Mouse (Mus musculus) monocyte, adult 2 months (primary cell): ENCODE measurements around the gene Spns2.

Experiments used
- DNase-seq, 2 experiments: peaks; one replicate each; pipeline ENCODE4 v3.0.0; 2022; ENCODE audit warnings: low spot score in 2 of 2, low read depth in 1 of 2

Spns2 gene

DNA sequence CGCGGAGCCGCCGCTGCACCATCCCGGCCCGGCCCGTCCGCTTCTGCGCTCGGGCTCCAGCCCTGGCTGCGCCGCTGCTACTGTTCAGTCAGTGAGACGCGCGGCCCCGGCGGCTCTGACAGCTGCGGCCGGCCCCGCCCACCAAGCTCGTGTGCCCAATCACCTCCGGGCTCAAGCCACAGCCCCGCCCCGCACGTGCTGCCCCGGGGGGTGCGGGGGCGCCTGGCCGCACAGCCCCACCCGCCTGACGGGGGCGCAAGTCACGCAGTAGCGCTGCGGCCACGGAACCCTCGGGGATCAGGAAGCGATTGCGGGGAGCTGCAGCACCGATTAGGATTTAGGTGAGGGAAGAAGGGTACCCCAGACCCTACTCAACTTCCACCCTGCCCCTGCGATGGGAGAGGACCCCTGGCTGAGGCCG lies at the start of gene Spns2:
Gene Spns2, minus strand, starts transcription at position 24 of the 421 bp plus-strand sequence.
- DNase-seq = peak; percentile 20 to 57

DNA sequence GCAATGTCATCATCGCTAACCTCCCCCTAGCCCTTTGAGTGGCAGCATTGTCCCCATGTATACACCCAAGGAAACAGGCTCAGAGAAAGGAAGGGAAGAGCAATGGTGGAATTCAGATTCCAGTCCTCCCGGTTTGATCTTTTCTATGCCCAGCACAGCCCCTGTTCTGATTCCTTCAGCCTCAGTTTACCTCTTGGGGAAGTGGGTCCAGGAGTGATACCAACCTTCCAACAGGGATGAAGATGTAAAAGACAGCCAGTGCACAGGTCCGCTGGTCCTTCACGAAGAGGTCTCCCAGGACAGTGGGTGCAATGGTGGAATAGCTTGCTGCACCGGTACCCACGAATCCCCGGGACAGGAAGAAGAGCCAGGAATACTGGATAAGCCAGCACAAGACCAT lies 49.1 kb upstream of the Spns2 start:
- no peak for DNase-seq

DNA sequence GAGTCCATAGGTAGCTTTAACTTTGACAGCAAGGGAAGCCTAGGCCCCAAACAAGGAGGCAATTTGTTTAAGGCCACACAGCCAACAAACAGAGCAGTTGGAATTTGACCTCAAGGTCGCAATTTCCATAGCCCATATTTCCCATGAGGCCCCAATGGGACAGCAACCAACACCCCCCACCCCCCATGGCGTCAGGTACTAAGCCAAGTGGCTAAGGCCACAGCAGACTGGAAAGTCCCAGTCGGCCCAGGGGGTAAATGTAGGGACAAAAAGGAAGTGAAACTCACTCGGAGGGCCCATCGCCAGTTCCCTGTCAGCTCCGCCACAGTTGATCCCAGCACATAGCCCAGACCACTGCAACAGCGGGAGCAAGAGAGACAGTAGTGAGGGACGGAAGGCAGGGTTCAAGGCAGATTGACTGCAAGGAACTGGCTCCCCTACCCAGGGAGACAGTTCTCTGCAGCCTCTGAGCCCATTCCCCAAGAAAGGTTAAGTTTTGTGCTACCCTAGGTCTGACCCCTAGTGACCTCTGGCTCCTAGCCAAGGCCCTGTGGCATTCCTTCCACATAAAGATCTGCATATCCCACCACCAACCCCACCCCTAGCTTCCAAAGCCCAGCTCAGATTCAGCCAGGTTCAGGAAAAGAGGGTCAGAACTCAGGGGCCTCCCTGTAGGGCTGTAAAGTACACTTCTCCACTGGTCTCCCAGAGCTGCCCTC lies 48.5 kb upstream of the Spns2 start:
- peak; percentile 63 to 74 for DNase-seq

DNA sequence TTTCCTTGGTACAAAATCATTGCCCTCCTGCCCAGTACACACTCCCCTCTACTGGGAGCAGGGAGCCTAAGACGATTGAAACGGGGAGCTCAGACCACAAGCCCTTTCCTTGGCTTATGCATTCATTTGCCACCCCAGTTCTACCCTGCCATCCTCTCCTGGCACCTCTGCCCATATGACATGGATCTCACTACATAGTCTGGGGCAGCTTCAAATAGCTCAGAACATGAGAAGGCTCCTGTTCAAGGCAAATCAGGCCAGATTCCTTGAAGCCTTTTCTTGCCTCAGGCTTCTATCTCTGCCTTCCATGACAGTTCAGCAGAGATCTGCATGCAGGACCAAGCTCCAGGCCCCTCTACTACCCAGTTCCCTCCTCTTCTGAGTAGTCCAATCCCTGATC lies 47.8 kb upstream of the Spns2 start:
- no peak for DNase-seq

DNA sequence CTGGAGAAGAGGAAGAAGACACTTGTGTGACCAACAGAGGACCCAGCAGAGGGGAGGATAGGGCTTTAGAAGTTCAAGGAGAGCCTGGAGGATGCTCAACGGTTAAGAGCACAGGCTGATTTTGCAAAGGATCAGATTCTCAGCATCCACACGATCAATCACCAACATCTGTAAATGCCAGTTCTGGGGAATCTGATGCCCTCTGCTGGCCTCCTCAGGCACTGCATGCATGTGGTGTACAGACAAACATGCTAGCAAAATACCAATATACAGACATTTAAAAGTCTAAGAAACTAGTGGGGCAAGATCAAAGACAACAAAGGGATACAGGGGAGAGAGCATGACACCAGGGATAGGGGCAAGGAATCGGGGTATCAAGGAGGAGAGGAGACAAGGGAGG lies 45.8 kb upstream of the Spns2 start:
- no peak for DNase-seq

DNA sequence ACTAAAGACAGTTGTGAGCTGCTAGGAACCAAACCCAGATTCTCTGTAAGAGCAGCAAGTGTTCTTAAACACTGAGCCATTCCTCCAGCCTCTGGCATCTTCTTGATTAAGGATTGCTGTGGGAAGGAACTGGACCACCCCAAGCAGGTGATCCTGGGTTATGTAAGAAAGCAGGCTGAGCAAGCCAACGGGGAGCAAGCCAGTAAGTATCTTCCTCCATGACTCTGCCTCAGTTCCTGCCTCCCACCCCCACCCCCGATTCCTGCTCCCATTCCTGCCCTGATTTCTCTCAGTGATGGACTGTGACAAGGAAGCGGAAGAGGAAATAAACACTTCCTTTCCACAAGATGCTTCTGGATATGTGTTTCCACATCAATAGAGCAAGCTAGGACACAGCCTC lies 43.2 kb upstream of the Spns2 start:
- DNase-seq = no peak

DNA sequence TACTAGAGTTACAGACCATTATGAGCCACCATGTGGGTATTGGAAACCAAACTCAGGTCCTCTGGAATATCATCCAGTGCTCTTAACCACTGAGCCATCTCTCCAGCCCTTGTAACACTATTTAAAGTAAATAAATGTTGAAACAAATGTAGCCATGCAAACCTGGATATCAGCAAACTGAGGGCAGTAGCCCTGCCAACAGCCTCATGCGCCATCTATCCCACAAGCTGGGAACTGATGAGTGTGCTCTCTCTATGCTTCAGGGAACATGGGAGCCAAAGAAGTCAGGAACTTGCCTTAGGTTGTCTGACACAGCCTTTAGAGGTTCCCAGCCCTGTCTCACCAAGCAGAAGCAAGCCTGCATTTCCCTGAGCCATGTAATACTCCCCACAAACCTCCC lies 41.9 kb upstream of the Spns2 start:
- no peak for DNase-seq

DNA sequence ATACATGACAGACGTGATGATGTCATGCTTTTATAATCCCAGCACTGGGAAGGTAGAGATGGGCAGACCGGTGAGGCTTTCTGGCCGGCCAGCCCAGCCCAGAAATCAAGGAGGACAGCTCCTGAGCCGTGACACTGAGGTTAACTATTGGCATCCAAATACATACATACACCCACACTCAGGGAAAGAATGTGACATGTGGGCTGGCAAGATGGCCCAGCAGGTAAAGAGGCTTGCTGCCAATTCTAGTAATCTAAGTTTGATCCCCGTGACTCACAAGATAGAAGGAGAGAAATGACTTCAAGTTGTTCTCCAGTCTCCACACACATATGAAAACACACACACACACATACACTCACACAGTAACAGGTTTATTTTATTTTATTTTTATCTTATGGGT lies 41.4 kb upstream of the Spns2 start:
- DNase-seq = no peak

- DNase-seq = no peak
Measured at GRCm38 (mm10) chr11:72526190-72526589, 36.5 kb upstream of the Spns2 start.

GRCm38 (mm10) chr11:72523711-72524110 lies 34.0 kb upstream of the Spns2 start:
- DNase-seq = no peak

GRCm38 (mm10) chr11:72522616-72523041 lies 32.9 kb upstream of the Spns2 start:
- no peak for DNase-seq

DNA sequence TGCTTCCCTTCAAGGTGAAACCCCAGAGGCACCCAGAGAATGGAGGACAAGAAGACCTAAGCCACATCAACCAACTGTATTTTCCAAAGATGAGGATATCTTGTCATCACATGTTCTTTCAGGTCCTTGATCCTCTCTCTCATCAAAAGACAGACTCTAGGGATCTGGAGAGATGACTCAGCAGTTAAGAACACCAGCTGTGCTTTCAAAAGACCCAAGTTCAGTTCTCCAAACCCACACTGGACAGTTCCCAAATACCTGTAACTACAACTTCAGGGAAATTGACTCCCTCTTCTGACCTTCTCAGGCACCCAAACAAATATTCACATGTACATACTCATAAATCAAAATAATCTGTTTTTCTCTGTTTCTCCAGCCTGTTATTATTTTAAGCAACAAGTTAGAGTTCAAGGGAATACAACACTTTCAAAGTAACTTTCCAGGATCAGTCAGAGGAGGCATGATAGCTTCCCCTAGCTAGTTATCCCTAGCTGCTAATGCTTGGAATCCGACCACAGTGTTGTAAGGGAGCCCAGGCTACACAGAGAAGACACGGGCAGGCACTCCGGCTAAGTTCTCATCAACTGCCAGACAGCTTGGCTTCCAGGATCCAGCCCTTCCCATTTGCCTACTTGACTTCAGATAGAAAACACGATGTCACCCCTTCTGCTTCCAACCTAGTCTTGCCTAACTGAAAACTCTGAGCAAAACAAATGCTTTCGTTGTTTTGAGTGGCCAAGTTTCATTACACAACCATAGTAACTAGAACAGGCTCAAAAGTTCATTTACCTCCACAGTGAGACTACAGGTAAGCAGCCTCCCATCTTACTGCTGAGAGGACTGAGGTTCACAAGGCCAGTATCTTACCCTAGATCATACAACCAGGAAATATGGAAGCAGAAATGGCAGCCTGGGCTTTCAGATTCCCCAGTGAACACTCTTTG lies 32.2 kb upstream of the Spns2 start:
- no peak for DNase-seq

DNA sequence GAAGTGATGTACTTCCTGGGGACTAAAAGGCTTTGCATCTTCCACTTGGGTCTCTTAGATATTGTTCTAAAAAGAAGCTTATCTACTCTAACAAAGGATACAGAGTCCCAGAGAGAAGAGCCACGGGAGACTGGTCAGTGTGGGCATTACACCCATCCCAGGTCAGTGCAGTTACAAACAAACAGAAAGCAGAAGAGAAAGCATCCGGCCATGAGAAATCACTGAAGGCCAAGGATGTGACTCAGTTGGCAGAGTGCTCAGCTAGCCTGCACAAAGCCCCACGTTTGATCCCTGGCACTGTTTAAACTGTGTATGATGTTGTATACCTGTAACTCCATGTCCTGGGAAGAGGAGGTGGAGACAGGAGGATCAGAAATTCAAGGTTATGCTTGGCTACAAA lies 30.2 kb upstream of the Spns2 start:
- DNase-seq = no peak

DNA sequence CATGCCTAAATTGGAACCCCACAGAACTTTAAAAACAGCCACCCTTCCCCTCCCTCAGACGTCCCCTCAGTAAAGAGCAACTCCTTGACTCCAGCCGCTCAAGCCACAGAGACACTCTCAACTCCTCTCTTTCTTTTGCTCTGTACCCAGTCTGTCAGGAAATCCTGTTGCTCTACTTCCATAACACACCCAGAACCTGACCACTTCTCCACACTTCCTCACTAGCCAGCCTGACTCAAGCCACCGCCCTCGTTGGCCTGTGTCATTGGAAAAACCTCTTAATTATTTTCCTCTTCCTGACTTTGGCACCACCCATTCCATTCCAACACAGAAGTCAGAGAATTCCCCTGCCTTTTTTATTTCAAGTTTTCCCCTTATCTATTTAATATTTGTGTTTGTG lies 29.5 kb upstream of the Spns2 start:
- no peak for DNase-seq

- DNase-seq = no peak
Measured at GRCm38 (mm10) chr11:72518449-72518848, 28.7 kb upstream of the Spns2 start.

DNA sequence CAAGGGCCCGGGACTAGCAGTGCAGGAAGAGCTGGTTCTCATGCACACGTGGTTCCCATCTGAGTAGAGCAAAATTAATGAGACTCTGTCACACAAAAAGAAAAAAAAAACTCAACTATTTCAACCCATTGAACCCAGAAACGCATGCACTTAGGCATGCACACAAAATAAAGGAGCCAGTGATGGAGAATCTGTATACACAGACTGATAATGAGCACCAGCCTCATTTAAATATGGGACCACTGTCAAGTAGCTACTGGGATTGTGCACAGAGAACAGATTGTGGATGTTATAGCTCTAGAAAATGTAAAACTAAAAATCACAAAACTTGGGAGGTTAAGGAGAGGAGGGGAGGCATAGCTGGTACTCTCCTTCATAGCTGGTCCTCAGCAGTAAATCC lies 25.3 kb upstream of the Spns2 start:
- DNase-seq = no peak

GRCm38 (mm10) chr11:72508651-72509050 lies 18.9 kb upstream of the Spns2 start:
- no peak for DNase-seq

DNA sequence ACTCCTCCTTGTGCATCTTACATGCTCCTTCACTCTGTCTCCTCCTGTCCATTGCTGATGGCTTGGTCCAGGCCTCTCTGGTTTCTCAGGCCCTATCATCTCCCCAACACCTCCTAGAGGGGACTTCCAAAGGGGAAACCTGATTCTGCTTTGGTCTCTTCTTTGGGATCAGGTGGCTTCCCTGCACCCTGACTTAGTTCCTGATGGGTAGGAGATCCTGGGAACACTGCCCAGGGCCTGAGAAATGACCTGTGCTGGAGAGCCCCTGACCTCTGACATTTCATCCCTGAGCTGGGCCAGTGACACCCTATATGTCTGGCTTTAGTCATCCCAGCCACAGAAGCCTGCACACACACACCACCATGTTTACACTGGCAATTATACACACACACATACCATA lies 17.9 kb upstream of the Spns2 start:
- DNase-seq = no peak

- DNase-seq = no peak
Measured at GRCm38 (mm10) chr11:72504016-72504797, 14.5 kb upstream of the Spns2 start.

GRCm38 (mm10) chr11:72503501-72503921 lies 13.8 kb upstream of the Spns2 start:
- no peak for DNase-seq

GRCm38 (mm10) chr11:72502236-72502635 lies 12.5 kb upstream of the Spns2 start:
- no peak for DNase-seq
